Mouse (Mus musculus) lung, adult 2 months (tissue): ENCODE results near the gene Cct4.

ENCODE experiments used
- CTCF ChIP-seq: fragments of 200-500 bp; IDR thresholded peaks from 2 replicates; pipeline ENCODE4 v1.5.1; 2011; ENCODE audit warnings: mild to moderate bottlenecking, low read length, control low read depth; ENCODE audit not compliant: insufficient read depth
- POLR2A ChIP-seq: fragments of 200-500 bp; IDR thresholded peaks from 2 replicates; pipeline ENCODE4 v1.6.1; 2011; ENCODE audit warnings: low read depth, mild to moderate bottlenecking, control low read depth, low read length, borderline replicate concordance; ENCODE audit errors: extremely low read depth

DNA sequence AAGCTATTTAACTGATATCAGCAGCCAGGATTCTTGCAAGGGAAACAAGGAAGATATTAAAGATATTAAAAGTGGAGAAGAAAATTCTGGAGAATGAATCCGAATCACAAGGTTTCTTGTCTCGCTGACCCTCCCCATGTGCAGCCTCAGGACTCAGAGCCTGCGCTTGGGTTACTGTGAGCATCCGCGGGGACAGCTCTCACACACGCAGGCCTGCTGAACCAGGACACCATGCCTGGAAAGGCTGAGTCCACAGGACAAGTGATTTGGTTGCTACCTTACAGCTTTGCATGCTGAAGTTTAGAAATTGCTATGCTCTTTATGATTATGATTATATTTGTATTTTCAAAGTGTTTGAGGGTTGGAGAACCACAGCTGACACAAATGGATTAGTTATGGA lies 39.1 kb downstream of the Cct4 start:
- TF ChIP-seq CTCF (no peak), POLR2A (no peak)
